Comparison of ENCODE assay signal across 13 mouse cellular contexts in the genomic region with DNA sequence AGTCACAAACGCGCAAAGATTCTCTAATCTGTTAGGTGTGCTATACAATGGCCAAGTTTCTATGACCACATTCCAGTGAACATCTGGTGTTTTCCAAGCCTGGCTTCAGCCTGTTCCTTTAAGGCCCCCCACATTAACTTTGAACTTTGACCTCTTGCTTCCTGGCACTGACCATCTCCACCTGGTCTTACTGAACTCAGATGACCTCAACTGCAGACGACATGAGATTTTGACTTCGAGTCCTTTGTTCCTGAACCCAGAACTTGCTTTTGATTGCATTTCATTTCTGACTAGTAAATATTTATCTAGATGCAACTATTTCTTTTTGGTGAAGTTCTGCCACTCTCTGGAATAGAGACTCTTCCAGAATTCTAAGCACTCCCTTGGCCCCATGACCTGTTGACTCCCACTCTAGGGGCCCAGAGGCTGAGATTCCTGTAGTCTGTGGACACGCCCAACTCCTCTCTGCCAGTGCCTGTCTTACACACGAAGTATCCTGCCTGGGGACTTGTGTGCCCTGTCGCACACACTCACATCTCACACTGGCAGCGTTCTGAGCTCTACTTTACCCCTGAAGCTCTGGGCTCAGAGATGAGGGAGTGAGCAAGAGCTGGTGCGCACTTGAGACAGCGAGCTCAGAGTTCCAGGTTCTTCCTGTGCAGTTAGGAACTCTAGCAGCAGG.
A peak's percentile ranks its signal among the peaks of the same experiment; 100 is the strongest.
DNase-seq lines count a peak whose midpoint lies in the region.
"Had no signal": no experiment of that assay in that cellular context is flagged by ENCODE, and none has a peak within 500 bp of the region (broad histone marks: within the 10 kb centered on the region; RNA-seq: fewer than 3 reads in every experiment).

No protein-coding gene starts in this region.

- peak; percentile 42 to 74 for DNase-seq in kidney, adult 8-10 months
- no peak for DNase-seq in kidney, adult 18-20 months
- DNase-seq in embryo, embryonic 10.5 days (ENCODE audit: low spot score) = peak; percentile 63
- DNase-seq in induced T-regulatory cell, adult 2 months (ENCODE audit: low read depth) = peak; percentile 9
- peak; percentile 69 for DNase-seq in yolk sac, embryonic 10.5 days (ENCODE audit: low spot score)
- no peak for DNase-seq in frontal cortex, postnatal 10 days (ENCODE audit: low spot score in 2 of 2)
- DNase-seq in cerebellum, postnatal 4 days (ENCODE audit: low spot score in 2 of 2) = no peak
- DNase-seq: adrenal gland, postnatal 14 days; cerebellum, adult 11-12 months; heart, adult 11 months; lung, postnatal 4 days; right cerebral cortex, postnatal 14 days; spleen, adult 18-20 months had no signal

Comparison
In these comparisons a context has a peak if more than half of its experiments do, and no peak if none do; other contexts are left out.
1. DNase-seq: peak in kidney, adult 8-10 months (2 of 2), embryo, embryonic 10.5 days (single experiment), induced T-regulatory cell, adult 2 months (single experiment) and yolk sac, embryonic 10.5 days (single experiment); none in kidney, adult 18-20 months (single experiment), frontal cortex, postnatal 10 days (0 of 2) and cerebellum, postnatal 4 days (0 of 2).